Mouse (Mus musculus): Measurements from ENCODE around the gene Gsk3b.

GRCm38 (mm10) chr16:38287357-38287756 lies 198.6 kb downstream of the Gsk3b start:
- TF ChIP-seq EP300 (IDR thresholded peaks at IDR 0.05; ENCODE audit: low read depth) (no peak), CTCF (IDR thresholded peaks at IDR 0.05; ENCODE audit: low read depth) (no peak)

Data from heart, postnatal 0 days (tissue).